Mouse (Mus musculus): Measurements from ENCODE around the gene Ntn1.
A peak's percentile ranks its signal among the peaks of the same experiment; 100 is the strongest.

GRCm38 (mm10) chr11:68431699-68432360 is 31.2 kb upstream of the Ntn1 start, which contains the start of gene Pik3r5:
- TF ChIP-seq CTCF (conservative IDR thresholded peaks at IDR 0.05; ENCODE audit: insufficient read depth, insufficient read length, low read depth, low read length) (peak; percentile 49), POLR2A (IDR thresholded peaks at IDR 0.05; ENCODE audit: low read depth, low read length) (no peak)

Data from kidney, adult 2 months (tissue).